Mouse (Mus musculus) thymus, adult 2 months (tissue): ENCODE measurements around the gene Tcf12. TPM values are rescaled to one million over a fixed set of nuclear protein-coding genes. Genes with fewer than 3 reads are reported as not detected.

Experiments
- DNase-seq: peaks from one replicate; pipeline ENCODE4 v3.0.0; 2021
- H3K27ac ChIP-seq: fragments of 200-500 bp; 2 replicates; pipeline ENCODE4 v1.5.1; 2012; ENCODE audit warnings: low read length, control low read depth; ENCODE audit not compliant: control insufficient read depth, insufficient read depth
- H3K27me3 ChIP-seq: fragments of 200-500 bp; 2 replicates; pipeline ENCODE4 v1.6.1; 2012; ENCODE audit warnings: mild to moderate bottlenecking, low read length, moderate library complexity, mixed read lengths; ENCODE audit not compliant: control insufficient read depth, insufficient read depth
- H3K36me3 ChIP-seq: fragments of 200-500 bp; 2 replicates; pipeline ENCODE4 v1.6.1; 2012; ENCODE audit warnings: mild to moderate bottlenecking, low read length, moderate library complexity; ENCODE audit not compliant: control insufficient read depth, insufficient read depth
- H3K4me1 ChIP-seq: fragments of 200-500 bp; replicated peaks from 2 replicates; pipeline ENCODE4 v1.6.1; 2012; ENCODE audit warnings: low read length; ENCODE audit not compliant: control insufficient read depth, insufficient read depth
- H3K4me3 ChIP-seq: fragments of 200-500 bp; 2 replicates; pipeline ENCODE4 v1.5.1; 2012; ENCODE audit warnings: mild to moderate bottlenecking, low read length, control low read depth, moderate library complexity; ENCODE audit not compliant: control insufficient read depth, insufficient read depth
- CTCF ChIP-seq: fragments of 200-500 bp; IDR thresholded peaks from 2 replicates; pipeline ENCODE4 v1.5.1; 2012; ENCODE audit warnings: mild to moderate bottlenecking, control low read depth, low read length, moderate library complexity, borderline replicate concordance; ENCODE audit not compliant: control insufficient read depth, poor library complexity, insufficient read depth; ENCODE audit errors: extremely low read depth
- POLR2A ChIP-seq: fragments of 200-500 bp; IDR thresholded peaks from 2 replicates; pipeline ENCODE4 v1.6.1; 2012; ENCODE audit warnings: mild to moderate bottlenecking, low read length, control low read depth, moderate library complexity; ENCODE audit not compliant: control insufficient read depth, poor library complexity, insufficient read depth; ENCODE audit errors: extremely low read depth
- WGBS: fragments of 180-500 bp; shearing (Covaris S2); methylation state at CpG from one replicate; pipeline ENCODE4 v1.1.7; 2018; 5-methylcytosine and 5-hydroxymethylcytosine counted together
- polyA plus RNA-seq: library from polyadenylated mRNA; depleted of rRNA; stranded (reverse); fragments of >200 nt; gene quantifications from 2 replicates; pipeline ENCODE4 v1.2.3, GENCODE M21; 2012

The Tcf12 gene
- polyA plus RNA-seq, 1 experiment, result 416 TPM

- H3K27me3 ChIP-seq, result no peaks in the 10 kb centered on the region
- no peak for DNase-seq
- no peak overlapping the region for H3K27ac ChIP-seq
- no peaks in the 10 kb centered on the region for H3K36me3 ChIP-seq
- TF ChIP-seq POLR2A (no peak), CTCF (no peak)
- 23% methylated on average over 1 of the region's 1 CpGs for whole genome bisulfite sequencing
- H3K4me1 ChIP-seq, result no peaks in the 10 kb centered on the region; the same call in none of the 2 replicates
- no peak overlapping the region for H3K4me3 ChIP-seq
These were observed 82.1 kb downstream of the Tcf12 start for GRCm38 (mm10) chr9:72029601-72030000.

GRCm38 (mm10) chr9:72023274-72023673 lies 88.4 kb downstream of the Tcf12 start:
- H3K4me3 ChIP-seq, result no peak overlapping the region
- no peak overlapping the region for H3K27ac ChIP-seq
- no peaks in the 10 kb centered on the region for H3K36me3 ChIP-seq
- 92% methylated on average over 5 of the region's 5 CpGs for WGBS
- TF ChIP-seq POLR2A (no peak), CTCF (no peak)
- no peak for DNase-seq
- no peaks in the 10 kb centered on the region for H3K27me3 ChIP-seq
- H3K4me1 ChIP-seq, result peaks cover 2% of the 10 kb centered on the region; the same call in 1 of the 2 replicates

- TF ChIP-seq CTCF, result no peak
- TF ChIP-seq POLR2A, result no peak
- Histone ChIP-seq H3K36me3 (no peaks in the 10 kb centered on the region), H3K4me3 (no peak overlapping the region), H3K27ac (no peak overlapping the region), H3K27me3 (no peaks in the 10 kb centered on the region), H3K4me1 (0 out of 2 replicates have a peak, but pooled peaks cover 2% of the 10 kb centered on the region)
- WGBS, result 78% methylated on average over 3 of the region's 3 CpGs
- no peak for DNase-seq
These were observed 90.2 kb downstream of the Tcf12 start for GRCm38 (mm10) chr9:72021512-72021911.

GRCm38 (mm10) chr9:72016021-72016420 lies 95.7 kb downstream of the Tcf12 start:
- no peak overlapping the region for H3K27ac ChIP-seq
- no peaks in the 10 kb centered on the region for H3K4me1 ChIP-seq
- no peaks in the 10 kb centered on the region for H3K27me3 ChIP-seq
- no peak for DNase-seq
- 100% methylated on average over 1 of the region's 1 CpGs for WGBS
- H3K36me3 ChIP-seq, result peaks cover 4% of the 10 kb centered on the region; the same call in 1 of the 2 replicates
- TF ChIP-seq CTCF (no peak), POLR2A (no peak)
- no peak overlapping the region for H3K4me3 ChIP-seq

GRCm38 (mm10) chr9:72014585-72015381 lies 96.9 kb downstream of the Tcf12 start:
- DNase-seq, result no peak

GRCm38 (mm10) chr9:72013541-72013940 lies 98.1 kb downstream of the Tcf12 start:
- no peak overlapping the region for H3K27ac ChIP-seq
- TF ChIP-seq CTCF, result no peak
- DNase-seq, result no peak
- H3K36me3 ChIP-seq, result peaks cover 4% of the 10 kb centered on the region; the same call in 1 of the 2 replicates
- no peaks in the 10 kb centered on the region for H3K4me1 ChIP-seq
- 69% methylated on average over 1 of the region's 1 CpGs for WGBS
- H3K4me3 ChIP-seq, result no peak overlapping the region
- no peaks in the 10 kb centered on the region for H3K27me3 ChIP-seq

More at GRCm38 (mm10) chr9:72014585-72015381, 96.9 kb downstream of the Tcf12 start:
- Histone ChIP-seq H3K27me3 (no peaks in the 10 kb centered on the region), H3K4me1 (no peaks in the 10 kb centered on the region), H3K4me3 (no peak overlapping the region), H3K36me3 (peaks cover 4% of the 10 kb centered on the region; the same call in 1 of the 2 replicates), H3K27ac (no peak overlapping the region)
- no peak for TF ChIP-seq POLR2A
- TF ChIP-seq CTCF, result no peak
- 57% methylated on average over 4 of the region's 4 CpGs for WGBS
